Mouse (Mus musculus) MEL (cell line): ENCODE measurements around the gene Tuba1b. TPM values are rescaled to one million over a fixed set of nuclear protein-coding genes. Genes with fewer than 3 reads are reported as not detected.

Experiments
- DNase-seq: peaks from one replicate; pipeline ENCODE4 v3.0.0; 2011; ENCODE audit warnings: low read depth, low spot score
- H3K27ac ChIP-seq: 2 replicates; pipeline ENCODE4 v1.5.1; 2012; ENCODE audit warnings: low read depth, mild to moderate bottlenecking, control low read depth, low read length, moderate library complexity; ENCODE audit not compliant: control insufficient read depth
- H3K27me3 ChIP-seq, 2 experiments: fragments of 150-350 bp in 1 of 2; sonication (generic) in 1 of 2; 2 replicates each; pipeline ENCODE4 v1.6.1; 2012; ENCODE audit warnings: low read length in 2 of 2, mild to moderate bottlenecking in 2 of 2, improper control_type of control experiment in 1 of 2, moderate library complexity in 1 of 2; ENCODE audit not compliant: insufficient read depth in 2 of 2, control insufficient read depth in 1 of 2
- H3K36me3 ChIP-seq, 2 experiments: 2 replicates each; pipeline ENCODE4 v1.6.1; 2012 to 2014; ENCODE audit warnings: low read length in 2 of 2, improper control_type of control experiment in 1 of 2, inconsistent platforms in 1 of 2, mild to moderate bottlenecking in 1 of 2; ENCODE audit not compliant: insufficient read depth in 2 of 2, control insufficient read depth in 1 of 2
- H3K4me1 ChIP-seq, 2 experiments: fragments of 150-350 bp in 1 of 2; sonication (generic) in 1 of 2; 2 replicates each; pipeline ENCODE4 v1.6.1; 2012; ENCODE audit warnings: low read length in 2 of 2, improper control_type of control experiment in 1 of 2, mild to moderate bottlenecking in 1 of 2; ENCODE audit not compliant: insufficient read depth in 2 of 2, control insufficient read depth in 1 of 2
- H3K4me3 ChIP-seq, 2 experiments: fragments of 150-350 bp in 1 of 2; sonication (generic) in 1 of 2; 2 replicates each; pipeline ENCODE4 v1.5.1; 2012; ENCODE audit warnings: low read depth in 2 of 2, low read length in 2 of 2, mild to moderate bottlenecking in 2 of 2, moderate library complexity in 2 of 2, control low read depth in 1 of 2, improper control_type of control experiment in 1 of 2; ENCODE audit not compliant: control insufficient read depth in 1 of 2, insufficient read depth in 1 of 2
- H3K79me2 ChIP-seq: 2 replicates; pipeline ENCODE4 v1.6.1; 2012; ENCODE audit warnings: mild to moderate bottlenecking, low read length, moderate library complexity; ENCODE audit not compliant: control insufficient read depth, poor library complexity, insufficient read depth
- H3K9ac ChIP-seq: 2 replicates; pipeline ENCODE4 v1.6.1; 2012; ENCODE audit warnings: low read depth, mild to moderate bottlenecking, control low read depth, low read length, moderate library complexity; ENCODE audit not compliant: control insufficient read depth, poor library complexity, severe bottlenecking
- H3K9me3 ChIP-seq: fragments of 150-350 bp; sonication (generic); replicated peaks from 2 replicates; pipeline ENCODE4 v1.6.1; 2012; ENCODE audit warnings: mild to moderate bottlenecking, low read length, improper control_type of control experiment, moderate library complexity; ENCODE audit not compliant: insufficient read depth
- BHLHE40 ChIP-seq: IDR thresholded peaks from 2 replicates; pipeline ENCODE4 v1.6.1; 2012; ENCODE audit warnings: low read depth, mild to moderate bottlenecking, inconsistent platforms, low read length, improper control_type of control experiment, borderline replicate concordance
- CHD1 ChIP-seq: IDR thresholded peaks from 2 replicates; pipeline ENCODE4 v1.6.1; 2012; ENCODE audit warnings: low read depth, mild to moderate bottlenecking, inconsistent platforms, low read length, improper control_type of control experiment
- CHD2 ChIP-seq: IDR thresholded peaks from 2 replicates; pipeline ENCODE4 v1.6.1; 2011; ENCODE audit warnings: low read length, improper control_type of control experiment
- ELF1 ChIP-seq: IDR thresholded peaks from 2 replicates; pipeline ENCODE4 v1.6.1; 2014; ENCODE audit warnings: low read depth, mild to moderate bottlenecking, inconsistent platforms, low read length, improper control_type of control experiment, moderate library complexity
- EP300 ChIP-seq, 2 experiments: IDR thresholded peaks; 2 replicates each; pipeline ENCODE4 v1.6.1; 2011; ENCODE audit warnings: improper control_type of control experiment in 2 of 2, low read length in 2 of 2, low read depth in 1 of 2, mild to moderate bottlenecking in 1 of 2
- JUND ChIP-seq: IDR thresholded peaks from 2 replicates; pipeline ENCODE4 v1.6.1; 2011; ENCODE audit warnings: low read depth, mild to moderate bottlenecking, improper control_type of control experiment, low read length
- KAT2A ChIP-seq: conservative IDR thresholded peaks from 2 replicates; pipeline ENCODE4 v1.6.1; 2012; ENCODE audit warnings: low read depth, low read length, improper control_type of control experiment, inconsistent platforms
- MAFK ChIP-seq: IDR thresholded peaks from 2 replicates; pipeline ENCODE4 v1.6.1; 2011; ENCODE audit warnings: low read depth, mild to moderate bottlenecking, low read length, improper control_type of control experiment, borderline replicate concordance
- MAX ChIP-seq: IDR thresholded peaks from 2 replicates; pipeline ENCODE4 v1.6.1; 2011; ENCODE audit warnings: low read length, improper control_type of control experiment
- MAZ ChIP-seq: IDR thresholded peaks from 2 replicates; pipeline ENCODE4 v1.6.1; 2012; ENCODE audit warnings: low read depth, mild to moderate bottlenecking, inconsistent platforms, low read length, improper control_type of control experiment
- MEF2A ChIP-seq: IDR thresholded peaks from 2 replicates; pipeline ENCODE4 v1.6.1; 2014; ENCODE audit warnings: low read depth, mild to moderate bottlenecking, inconsistent platforms, low read length, improper control_type of control experiment; ENCODE audit not compliant: poor library complexity, insufficient replicate concordance, severe bottlenecking; ENCODE audit errors: extremely low read depth
- MXI1 ChIP-seq: IDR thresholded peaks from 2 replicates; pipeline ENCODE4 v1.6.1; 2011; ENCODE audit warnings: mild to moderate bottlenecking, low read depth, low read length, improper control_type of control experiment
- NRF1 ChIP-seq: IDR thresholded peaks from 2 replicates; pipeline ENCODE4 v1.6.1; 2014; ENCODE audit warnings: low read depth, mild to moderate bottlenecking, inconsistent platforms, low read length, improper control_type of control experiment, moderate library complexity; ENCODE audit not compliant: poor library complexity, insufficient read depth, severe bottlenecking
- POLR2A ChIP-seq, 2 experiments: IDR thresholded peaks; 2 replicates each; pipeline ENCODE4 v1.6.1; 2011 to 2012; ENCODE audit warnings: low read length in 2 of 2, mild to moderate bottlenecking in 2 of 2, control low read depth in 1 of 2, improper control_type of control experiment in 1 of 2, low read depth in 1 of 2, moderate library complexity in 1 of 2; ENCODE audit not compliant: control insufficient read depth in 1 of 2, insufficient read depth in 1 of 2, poor library complexity in 1 of 2
- POLR2AphosphoS2 ChIP-seq: IDR thresholded peaks from 2 replicates; pipeline ENCODE4 v1.6.1; 2011; ENCODE audit warnings: low read length, improper control_type of control experiment
- POLR2AphosphoS5 ChIP-seq: IDR thresholded peaks from 2 replicates; pipeline ENCODE4 v1.6.1; 2012; ENCODE audit warnings: low read depth, borderline replicate concordance, mild to moderate bottlenecking, inconsistent platforms, low read length, moderate library complexity, mixed read lengths
- RAD21 ChIP-seq: IDR thresholded peaks from 2 replicates; pipeline ENCODE4 v1.6.1; 2011; ENCODE audit warnings: mild to moderate bottlenecking, low read depth, low read length, improper control_type of control experiment
- RCOR1 ChIP-seq: IDR thresholded peaks from 2 replicates; pipeline ENCODE4 v1.6.1; 2012; ENCODE audit warnings: low read depth, mild to moderate bottlenecking, inconsistent platforms, low read length, improper control_type of control experiment
- SIN3A ChIP-seq: IDR thresholded peaks from 2 replicates; pipeline ENCODE4 v1.6.1; 2012; ENCODE audit warnings: low read length, improper control_type of control experiment, inconsistent platforms
- SMC3 ChIP-seq: IDR thresholded peaks from 2 replicates; pipeline ENCODE4 v1.6.1; 2011; ENCODE audit warnings: low read depth, low read length, improper control_type of control experiment
- TAL1 ChIP-seq: IDR thresholded peaks from 2 replicates; pipeline ENCODE4 v1.6.1; 2012; ENCODE audit warnings: mild to moderate bottlenecking, inconsistent platforms, low read length, moderate library complexity, mixed read lengths
- TBP ChIP-seq: IDR thresholded peaks from 2 replicates; pipeline ENCODE4 v1.8.0; 2011; ENCODE audit warnings: low read depth, low read length, improper control_type of control experiment
- ZNF384 ChIP-seq: IDR thresholded peaks from 2 replicates; pipeline ENCODE4 v1.6.1; 2012; ENCODE audit warnings: low read depth, mild to moderate bottlenecking, inconsistent platforms, low read length, improper control_type of control experiment
- polyA plus RNA-seq, 2 experiments: library from polyadenylated mRNA; stranded (reverse) in 1 of 2; unstranded in 1 of 2; fragments of >175 nt in 1 of 2; fragments of >200 nt in 1 of 2; gene quantifications; 2 replicates each; pipeline versions ENCODE4 v1.2.1 to v1.2.4; 2012; ENCODE audit warnings: low replicate concordance in 2 of 2, low read depth in 1 of 2; ENCODE audit not compliant: insufficient read length in 2 of 2, insufficient read depth in 1 of 2, missing spikeins in 1 of 2
- total RNA-seq: library from RNA; depleted of rRNA; stranded (reverse); fragments of 300-350 nt; gene quantifications from 2 replicates; pipeline ENCODE4 v1.2.3, GENCODE M21; 2012

Gene Tuba1b
- total and polyA plus RNA-seq, 3 experiments: 1,577 to 1,861 TPM; not detected in 1

DNA sequence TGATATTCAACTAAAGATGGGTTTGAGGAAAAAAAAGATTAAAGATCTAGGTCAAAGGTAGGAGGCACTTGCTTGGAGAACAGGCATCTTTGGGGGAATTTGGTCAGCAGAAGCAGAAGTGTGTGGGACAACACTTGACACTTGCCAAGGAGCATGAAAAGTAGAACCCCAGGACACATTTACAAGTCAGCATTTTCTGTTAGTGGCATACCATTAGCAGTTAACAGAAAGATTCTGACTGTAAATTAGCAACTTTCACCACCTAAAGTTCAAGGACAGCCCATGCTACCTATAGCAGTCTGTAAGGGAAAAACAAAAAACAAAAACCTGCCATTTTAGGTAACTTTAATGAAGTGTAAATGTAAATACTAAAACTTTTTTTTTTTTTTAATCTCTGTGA lies 14.0 kb upstream of the Tuba1b start:
- Histone ChIP-seq H3K4me1 (peaks cover 4 to 5% of the 10 kb centered on the region in 2 experiments), H3K9me3 (no peaks in the 10 kb centered on the region), H3K27ac (no peak overlapping the region), H3K36me3 (peaks cover 0 to 7% of the 10 kb centered on the region in 2 experiments; a peak in 2 of 4 replicates), H3K9ac (no peak overlapping the region), H3K79me2 (no peaks in the 10 kb centered on the region; the same call in 1 of the 2 replicates), H3K27me3 (no peaks in the 10 kb centered on the region), H3K4me3 (no peak overlapping the region)
- no peak for DNase-seq
- TF ChIP-seq POLR2AphosphoS2 (no peak), NRF1 (no peak), KAT2A (no peak), TBP (no peak), JUND (no peak), MEF2A (no peak), MAX (no peak), POLR2AphosphoS5 (no peak), EP300 (IDR thresholded peaks at IDR 0.05; ENCODE audit: low read depth in 1 of 2, low read length in 2 of 2) (no peak), RAD21 (no peak), RCOR1 (no peak), POLR2A (IDR thresholded peaks at IDR 0.05; ENCODE audit: control insufficient read depth in 1 of 2, insufficient read depth in 1 of 2, low read depth in 1 of 2, low read length in 2 of 2, poor library complexity in 1 of 2) (no peak), MAFK (no peak)

DNA sequence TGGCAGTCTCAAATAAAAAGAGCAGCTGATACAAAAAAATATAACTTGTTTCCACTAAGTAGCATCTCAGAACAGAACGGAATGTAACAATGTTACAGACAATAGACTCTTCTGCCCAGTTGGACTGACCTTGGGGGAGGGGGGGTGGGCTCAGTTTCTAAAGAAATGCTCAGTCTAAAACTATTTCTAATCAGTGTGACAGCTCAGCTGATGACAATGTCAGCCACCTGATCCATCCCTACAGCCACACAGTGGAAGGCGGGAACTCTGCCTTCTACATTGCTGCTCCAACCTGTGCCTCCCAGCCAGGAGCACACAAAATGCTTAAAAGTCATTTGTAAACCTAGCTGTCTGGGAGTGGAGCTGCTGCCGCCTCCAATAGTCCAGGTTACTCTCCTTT lies 13.5 kb upstream of the Tuba1b start:
- Histone ChIP-seq H3K9me3 (no peaks in the 10 kb centered on the region), H3K27me3 (no peaks in the 10 kb centered on the region), H3K27ac (no peak overlapping the region), H3K4me1 (peaks cover 4 to 5% of the 10 kb centered on the region in 2 experiments), H3K36me3 (peaks cover 0 to 7% of the 10 kb centered on the region in 2 experiments; a peak in 2 of 4 replicates), H3K79me2 (no peaks in the 10 kb centered on the region), H3K9ac (no peak overlapping the region), H3K4me3 (no peak overlapping the region)
- TF ChIP-seq SMC3: no peak
- TF ChIP-seq SIN3A: no peak
- no peak for TF ChIP-seq ELF1
- TF ChIP-seq MAZ: no peak
- TF ChIP-seq KAT2A: no peak
- no peak for TF ChIP-seq BHLHE40
- TF ChIP-seq TAL1: no peak
- no peak for TF ChIP-seq POLR2AphosphoS5
- no peak for TF ChIP-seq NRF1
- TF ChIP-seq MXI1: no peak
- no peak for TF ChIP-seq CHD1
- TF ChIP-seq CHD2: no peak
- TF ChIP-seq ZNF384: no peak
- no peak for DNase-seq
